In genomic region chr12:111705186-111705973, GRCm38 (mm10) we compare ENCODE assay signal across 8 mouse cellular contexts. TPM values are rescaled to one million over a fixed set of nuclear protein-coding genes. Genes with fewer than 3 reads are reported as not detected.
A peak's percentile ranks its signal among the peaks of the same experiment; 100 is the strongest.
DNase-seq lines count a peak whose midpoint lies in the region; ATAC-seq and TF ChIP-seq lines count a peak whose summit lies in the region.

No protein-coding gene starts in this region.

- H3K4me1 ChIP-seq in heart, embryonic 10.5 days = peaks cover 24% of the 10 kb centered on the region
- peaks cover 23% of the 10 kb centered on the region for H3K4me1 ChIP-seq in kidney, embryonic 16.5 days (ENCODE audit: insufficient read depth, low read length)
- H3K4me1 ChIP-seq in stomach, postnatal 0 days (replicated peaks; ENCODE audit: control insufficient read depth, insufficient read depth) = peaks cover 13% of the 10 kb centered on the region

- no peak overlapping the region for H3K4me2 ChIP-seq in kidney, embryonic 16.5 days (replicated peaks; ENCODE audit: low read depth, low read length)
- no peak overlapping the region for H3K4me2 ChIP-seq in stomach, postnatal 0 days (replicated peaks; ENCODE audit: low read depth)

- peak; percentile 78 for DNase-seq in 3T3-L1 (ENCODE audit: low read depth, low spot score)
- DNase-seq in Patski (ENCODE audit: low read depth, low spot score) = no peak
- DNase-seq in heart, embryonic 10.5 days (ENCODE audit: low spot score) = no peak
- no peak for DNase-seq in stomach, postnatal 0 days (ENCODE audit: low spot score)
- no peak for DNase-seq in thymus, postnatal 14 days
- DNase-seq in spleen, adult 18-20 months = no peak

- CTCF ChIA-PET in Patski (lab: Charles Lee) = interaction anchor here (0.9 to 1.9 kb wide), 4 partner anchors 10 to 37 kb away, joined by 3 to 11 read pairs (median 4); partner anchors contain the start of gene Trmt61a

- peak overlapping the region; percentile 63 for H3K27ac ChIP-seq in heart, embryonic 10.5 days
- peak overlapping the region; percentile 66 for H3K27ac ChIP-seq in kidney, embryonic 16.5 days (ENCODE audit: low read length)
- H3K27ac ChIP-seq in stomach, postnatal 0 days (replicated peaks) = peak overlapping the region; percentile 85

- H3K9ac ChIP-seq in kidney, embryonic 16.5 days (replicated peaks; ENCODE audit: low read length) = no peak overlapping the region
- H3K9ac ChIP-seq in stomach, postnatal 0 days (ENCODE audit: low read length) = no peak overlapping the region

- POLR2A ChIA-PET in Patski (lab: Charles Lee) = interaction anchor here (0.6 to 1.3 kb wide), 2 partner anchors 15 to 215 kb away, joined by 3 read pairs; no protein-coding TSS in a partner anchor

- H3K4me3 ChIP-seq in heart, embryonic 10.5 days = no peak overlapping the region
- no peak overlapping the region for H3K4me3 ChIP-seq in kidney, embryonic 16.5 days (ENCODE audit: low read length)
- no peak overlapping the region for H3K4me3 ChIP-seq in stomach, postnatal 0 days (ENCODE audit: low read depth, low read length)

- in situ Hi-C loops in Patski (cut with MboI; ENCODE audit: low pct_unique_long_range_greater_than_20kb) = no loop called here

- TF ChIP-seq EP300 in stomach, postnatal 0 days (optimal IDR thresholded peaks at IDR 0.05) = no peak

- no peaks in the 10 kb centered on the region for H3K27me3 ChIP-seq in Patski
- peaks cover 4% of the 10 kb centered on the region; the same call in 1 of the 2 replicates for H3K27me3 ChIP-seq in heart, embryonic 10.5 days (ENCODE audit: insufficient read depth, poor library complexity, severe bottlenecking)
- H3K27me3 ChIP-seq in kidney, embryonic 16.5 days (ENCODE audit: insufficient read depth, low read length) = no peaks in the 10 kb centered on the region
- no peaks in the 10 kb centered on the region for H3K27me3 ChIP-seq in stomach, postnatal 0 days (ENCODE audit: control insufficient read depth, insufficient read depth, low read length)

- WGBS in heart, embryonic 10.5 days = 64% methylated on average over 15 of the region's 15 CpGs
- 40% methylated on average over 15 of the region's 15 CpGs for WGBS in kidney, embryonic 16.5 days
- WGBS in stomach, postnatal 0 days = 20% methylated on average over 15 of the region's 15 CpGs

- H3K36me3 ChIP-seq in heart, embryonic 10.5 days = peaks cover 28% of the 10 kb centered on the region
- H3K36me3 ChIP-seq in kidney, embryonic 16.5 days (ENCODE audit: insufficient read depth, low read length) = peaks cover 16% of the 10 kb centered on the region
- peaks cover 10% of the 10 kb centered on the region; the same call in 1 of the 2 replicates for H3K36me3 ChIP-seq in stomach, postnatal 0 days (ENCODE audit: control insufficient read depth, insufficient read depth, low read length)

- H3K9me3 ChIP-seq in heart, embryonic 10.5 days = no peaks in the 10 kb centered on the region
- H3K9me3 ChIP-seq in kidney, embryonic 16.5 days (ENCODE audit: low read length) = no peaks in the 10 kb centered on the region
- no peaks in the 10 kb centered on the region for H3K9me3 ChIP-seq in stomach, postnatal 0 days (ENCODE audit: control insufficient read depth, low read length)

- no peak for TF ChIP-seq CTCF in Patski (IDR thresholded peaks at IDR 0.05)
- no peak for TF ChIP-seq CTCF in stomach, postnatal 0 days (IDR thresholded peaks at IDR 0.05; ENCODE audit: low read depth)

- peak; percentile 70 for ATAC-seq in Patski
- ATAC-seq in kidney, embryonic 16.5 days (ENCODE audit: low FRiP score, low TSS enrichment) = peak; percentile 57
- ATAC-seq in stomach, postnatal 0 days (ENCODE audit: low FRiP score, low TSS enrichment) = peak; percentile 70
- ATAC-seq in erythroblast, adult 5-6 weeks (replicated peaks; ENCODE audit: low FRiP score, poor library complexity, severe bottlenecking) = no peak

RNA-seq across cellular contexts. Expression of gene Bag5, which starts 7.7 kb away (rescaled TPM):
- 40.1 TPM for polyA plus RNA-seq in Patski (2021)
- polyA plus RNA-seq in heart, embryonic 10.5 days (2016; fragmentation: Nextera tagmentation; extraction: Ambion mirVana) = 43.7 and 47.7 TPM in 2 replicates
- polyA plus RNA-seq in kidney, embryonic 16.5 days (2015; fragmentation: Nextera tagmentation; extraction: Ambion mirVana) = 52.0 and 59.5 TPM in 2 replicates
- 34.9 and 36.9 TPM in 2 replicates for polyA plus RNA-seq in stomach, postnatal 0 days (2015; fragmentation: Nextera tagmentation; extraction: Ambion mirVana)
- total RNA-seq in erythroblast, adult 5-6 weeks (2015; ENCODE audit: low replicate concordance) = 5.4 and 6.1 TPM in 2 replicates
- total RNA-seq in erythroblast, adult 5-6 weeks (2017; ENCODE audit: low replicate concordance) = 5.8 and 7.2 TPM in 2 replicates

RNA-seq across cellular contexts. Expression of gene Apopt1, which starts 7.7 kb away (rescaled TPM):
- polyA plus RNA-seq in Patski (2021) = 36.7 TPM
- polyA plus RNA-seq in heart, embryonic 10.5 days (2016; fragmentation: Nextera tagmentation; extraction: Ambion mirVana) = 53.3 and 55.2 TPM in 2 replicates
- 54.8 TPM in 2 replicates for polyA plus RNA-seq in kidney, embryonic 16.5 days (2015; fragmentation: Nextera tagmentation; extraction: Ambion mirVana)
- polyA plus RNA-seq in stomach, postnatal 0 days (2015; fragmentation: Nextera tagmentation; extraction: Ambion mirVana) = 41.8 and 42.8 TPM in 2 replicates
- 10.6 and 13.4 TPM in 2 replicates for total RNA-seq in erythroblast, adult 5-6 weeks (2015; ENCODE audit: low replicate concordance)
- total RNA-seq in erythroblast, adult 5-6 weeks (2017; ENCODE audit: low replicate concordance) = 5.8 and 11.0 TPM in 2 replicates

RNA-seq across cellular contexts. Expression of gene Trmt61a, which starts 27.5 kb away (rescaled TPM):
- polyA plus RNA-seq in Patski (2021) = 12.9 TPM
- polyA plus RNA-seq in heart, embryonic 10.5 days (2016; fragmentation: Nextera tagmentation; extraction: Ambion mirVana) = 12.7 and 18.9 TPM in 2 replicates
- 11.6 and 12.2 TPM in 2 replicates for polyA plus RNA-seq in kidney, embryonic 16.5 days (2015; fragmentation: Nextera tagmentation; extraction: Ambion mirVana)
- polyA plus RNA-seq in stomach, postnatal 0 days (2015; fragmentation: Nextera tagmentation; extraction: Ambion mirVana) = 7.4 and 8.5 TPM in 2 replicates
- 3.1 and 5.6 TPM in 2 replicates for total RNA-seq in erythroblast, adult 5-6 weeks (2015; ENCODE audit: low replicate concordance)
- 0.84 and 3.7 TPM in 2 replicates for total RNA-seq in erythroblast, adult 5-6 weeks (2017; ENCODE audit: low replicate concordance)

RNA-seq across cellular contexts. Expression of gene Ckb, which starts 33.2 kb away (rescaled TPM):
- 69.4 TPM for polyA plus RNA-seq in Patski (2021)
- 408 and 575 TPM in 2 replicates for polyA plus RNA-seq in heart, embryonic 10.5 days (2016; fragmentation: Nextera tagmentation; extraction: Ambion mirVana)
- 134 and 188 TPM in 2 replicates for polyA plus RNA-seq in kidney, embryonic 16.5 days (2015; fragmentation: Nextera tagmentation; extraction: Ambion mirVana)
- 532 and 573 TPM in 2 replicates for polyA plus RNA-seq in stomach, postnatal 0 days (2015; fragmentation: Nextera tagmentation; extraction: Ambion mirVana)
- total RNA-seq in erythroblast, adult 5-6 weeks (2015; ENCODE audit: low replicate concordance) = 6.9 and 9.4 TPM in 2 replicates
- 3.2 and 8.5 TPM in 2 replicates for total RNA-seq in erythroblast, adult 5-6 weeks (2017; ENCODE audit: low replicate concordance)

RNA-seq across cellular contexts. Expression of gene Klc1, which starts 53.3 kb away (rescaled TPM):
- 110 TPM for polyA plus RNA-seq in Patski (2021)
- 109 and 116 TPM in 2 replicates for polyA plus RNA-seq in heart, embryonic 10.5 days (2016; fragmentation: Nextera tagmentation; extraction: Ambion mirVana)
- 98.5 and 101 TPM in 2 replicates for polyA plus RNA-seq in kidney, embryonic 16.5 days (2015; fragmentation: Nextera tagmentation; extraction: Ambion mirVana)
- polyA plus RNA-seq in stomach, postnatal 0 days (2015; fragmentation: Nextera tagmentation; extraction: Ambion mirVana) = 55.7 and 56.7 TPM in 2 replicates
- 3.8 and 13.1 TPM in 2 replicates for total RNA-seq in erythroblast, adult 5-6 weeks (2015; ENCODE audit: low replicate concordance)
- total RNA-seq in erythroblast, adult 5-6 weeks (2017; ENCODE audit: low replicate concordance) = 12.9 and 21.9 TPM in 2 replicates
